Mouse (Mus musculus) liver, embryonic 15.5 days (tissue): Measurements from ENCODE around the gene Gm4792. TPM values are rescaled to one million over a fixed set of nuclear protein-coding genes. Genes with fewer than 3 reads are reported as not detected.

ENCODE experiments used
- ATAC-seq: fragments of 200-750 bp; cut with Nextera tagmentation; 2 replicates; pipeline ENCODE4 v1.8.0; 2017; ENCODE audit warnings: moderate number of reproducible peaks, mild to moderate bottlenecking, moderate library complexity; ENCODE audit not compliant: insufficient read depth
- H3K27ac ChIP-seq: fragments of 300-500 bp; sonication (generic); replicated peaks from 2 replicates; pipeline ENCODE4 v1.5.1; 2015; ENCODE audit warnings: mild to moderate bottlenecking, inconsistent platforms
- H3K27me3 ChIP-seq: fragments of 300-500 bp; sonication (generic); 2 replicates; pipeline ENCODE4 v1.6.1; 2015; ENCODE audit warnings: mild to moderate bottlenecking, inconsistent platforms
- H3K36me3 ChIP-seq: fragments of 300-500 bp; sonication (generic); replicated peaks from 2 replicates; pipeline ENCODE4 v1.6.1; 2015; ENCODE audit warnings: moderate library complexity, mild to moderate bottlenecking, inconsistent platforms
- H3K4me1 ChIP-seq: fragments of 300-500 bp; sonication (generic); replicated peaks from 2 replicates; pipeline ENCODE4 v1.6.1; 2015; ENCODE audit warnings: inconsistent platforms
- H3K4me2 ChIP-seq: fragments of 300-500 bp; sonication (generic); 2 replicates; pipeline ENCODE4 v1.6.1; 2015; ENCODE audit warnings: moderate library complexity, mild to moderate bottlenecking, inconsistent platforms
- H3K4me3 ChIP-seq: fragments of 300-500 bp; sonication (generic); replicated peaks from 2 replicates; pipeline ENCODE4 v1.5.1; 2015; ENCODE audit warnings: mild to moderate bottlenecking, inconsistent platforms
- H3K9ac ChIP-seq: fragments of 300-500 bp; sonication (generic); 2 replicates; pipeline ENCODE4 v1.6.1; 2015; ENCODE audit warnings: moderate library complexity, mild to moderate bottlenecking, inconsistent platforms
- H3K9me3 ChIP-seq: fragments of 300-500 bp; sonication (generic); replicated peaks from 2 replicates; pipeline ENCODE4 v1.6.1; 2016; ENCODE audit warnings: inconsistent platforms
- WGBS: fragments of 180-500 bp; shearing (Covaris S2); methylation state at CpG from one replicate; pipeline ENCODE4 v1.1.7; 2015; ENCODE audit warnings: mixed read lengths; ENCODE audit not compliant: insufficient replicate concordance; 5-methylcytosine and 5-hydroxymethylcytosine counted together
- polyA plus RNA-seq: library from polyadenylated mRNA; unstranded; fragments of >200 nt; fragmentation: Nextera tagmentation; extraction: Ambion mirVana; gene quantifications from 2 replicates; pipeline ENCODE4 v1.2.1, GENCODE M21; 2015

The Gm4792 gene
- polyA plus RNA-seq: not detected in 2 replicates

DNA sequence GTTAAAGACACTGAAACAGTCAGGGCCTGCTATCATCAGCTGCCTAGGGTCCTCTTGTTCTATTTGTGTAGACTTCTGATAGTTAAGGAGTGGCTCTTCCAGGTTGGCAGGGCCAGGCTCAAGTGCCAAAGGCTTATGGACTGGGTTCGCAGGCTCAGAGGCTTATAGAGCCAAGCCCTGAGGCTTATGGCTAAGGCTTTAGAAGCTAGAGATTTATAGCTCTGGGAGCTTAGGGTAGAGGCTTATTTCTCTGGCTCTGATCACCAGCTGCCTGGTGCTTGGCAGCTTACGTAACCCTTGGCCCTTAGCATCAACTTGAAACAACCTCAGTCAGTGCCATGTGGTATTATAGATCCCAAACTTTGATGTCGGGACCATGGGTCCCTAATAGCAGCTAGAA is at the start of gene Gm4792:
Gene Gm4792 (minus strand): TSS at position 233 of the 400 bp plus-strand sequence.
- Histone ChIP-seq H3K9ac (no peak within 1 kb of the TSS), H3K4me2 (no peak within 1 kb of the TSS), H3K27ac (no peak within 1 kb of the TSS), H3K4me3 (no peak within 1 kb of the TSS), H3K4me1 (no peaks in the 10 kb centered on the region), H3K9me3 (no peaks in the 10 kb centered on the region), H3K27me3 (peaks cover 5% of the 10 kb centered on the region; the same call in 1 of the 2 replicates), H3K36me3 (no peaks in the 10 kb centered on the region)
- ATAC-seq: no peak
- WGBS: 60% methylated on average over 3 of the region's 3 CpGs

DNA sequence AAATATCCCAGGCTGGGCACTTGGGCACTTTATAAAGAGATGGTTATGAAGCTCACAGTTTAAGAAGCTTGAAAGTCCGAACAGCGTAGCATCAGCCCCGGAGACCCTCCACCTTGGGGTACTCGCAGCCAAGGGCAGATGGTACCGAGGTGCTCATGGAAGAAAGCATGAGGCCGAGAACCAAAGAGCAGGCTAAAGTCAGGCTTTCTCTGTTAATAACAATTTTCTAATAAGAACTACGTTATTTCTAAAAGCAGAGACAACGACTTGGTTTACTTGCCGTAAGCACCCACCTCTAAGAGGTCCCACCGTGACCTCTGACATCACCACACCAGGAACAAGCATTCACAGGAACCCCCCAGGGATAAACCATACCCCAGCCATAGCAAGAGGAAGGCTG is 49.5 kb upstream of the Gm4792 start:
- Histone ChIP-seq H3K9me3 (no peaks in the 10 kb centered on the region), H3K4me1 (peaks cover 8% of the 10 kb centered on the region)
- no peak for ATAC-seq

DNA sequence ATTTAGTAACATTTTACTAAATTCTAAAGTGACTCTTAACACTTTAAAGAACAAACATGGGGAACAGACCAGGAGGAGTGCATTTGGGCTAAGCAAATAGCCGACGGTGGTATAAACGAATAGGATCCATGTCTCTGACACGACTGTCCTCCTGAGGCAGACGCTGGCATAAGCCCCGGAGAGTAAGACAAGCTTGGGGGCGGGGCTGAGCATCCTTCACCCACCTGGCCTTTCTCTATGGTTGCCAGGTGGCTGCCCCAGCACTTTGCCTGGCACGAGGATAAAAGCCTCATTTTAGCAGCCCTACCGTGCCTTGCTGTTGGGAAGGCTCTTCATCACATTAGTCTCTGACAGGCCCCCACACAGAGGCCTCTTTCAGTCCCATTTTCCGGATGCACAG is 48.8 kb upstream of the Gm4792 start:
- no peak overlapping the region for H3K27ac ChIP-seq
- no peak for ATAC-seq
- H3K9me3 ChIP-seq: no peaks in the 10 kb centered on the region
- 72% methylated on average over 10 of the region's 10 CpGs for WGBS
- no peak overlapping the region for H3K4me3 ChIP-seq
- no peaks in the 10 kb centered on the region for H3K36me3 ChIP-seq
- H3K4me2 ChIP-seq: no peak overlapping the region
- no peaks in the 10 kb centered on the region for H3K27me3 ChIP-seq
- peaks cover 8% of the 10 kb centered on the region for H3K4me1 ChIP-seq
- H3K9ac ChIP-seq: no peak overlapping the region

More for the DNA sequence above, 49.5 kb upstream of the Gm4792 start:
- Histone ChIP-seq H3K27me3 (no peaks in the 10 kb centered on the region), H3K27ac (no peak overlapping the region), H3K9ac (no peak overlapping the region), H3K4me3 (no peak overlapping the region), H3K4me2 (no peak overlapping the region), H3K36me3 (no peaks in the 10 kb centered on the region)
- WGBS: 82% methylated on average over 10 of the region's 10 CpGs

DNA sequence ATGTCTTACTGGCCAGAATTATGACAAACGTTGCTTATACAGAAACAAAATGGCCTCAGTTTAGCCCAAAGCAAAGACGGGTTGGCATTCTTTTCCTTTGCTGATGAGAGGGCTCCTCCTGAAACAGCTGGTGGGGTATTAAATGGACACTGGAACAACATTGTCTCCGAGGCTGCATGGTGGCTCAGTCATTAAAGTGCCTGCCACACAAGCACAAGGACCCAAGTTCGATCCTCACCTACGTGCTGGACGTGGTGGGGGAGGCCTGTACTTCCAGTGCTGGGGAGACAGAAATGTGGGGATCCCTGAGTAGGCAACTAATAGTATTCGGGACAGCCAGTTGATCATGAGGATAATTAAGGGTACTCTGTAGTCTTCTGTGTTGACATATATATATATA is 48.1 kb upstream of the Gm4792 start:
- Histone ChIP-seq H3K9me3 (no peaks in the 10 kb centered on the region), H3K4me1 (peaks cover 8% of the 10 kb centered on the region), H3K27ac (no peak overlapping the region), H3K27me3 (no peaks in the 10 kb centered on the region), H3K36me3 (no peaks in the 10 kb centered on the region), H3K9ac (no peak overlapping the region), H3K4me2 (no peak overlapping the region), H3K4me3 (no peak overlapping the region)
- ATAC-seq: no peak
- whole genome bisulfite sequencing: 65% methylated on average over 7 of the region's 7 CpGs

DNA sequence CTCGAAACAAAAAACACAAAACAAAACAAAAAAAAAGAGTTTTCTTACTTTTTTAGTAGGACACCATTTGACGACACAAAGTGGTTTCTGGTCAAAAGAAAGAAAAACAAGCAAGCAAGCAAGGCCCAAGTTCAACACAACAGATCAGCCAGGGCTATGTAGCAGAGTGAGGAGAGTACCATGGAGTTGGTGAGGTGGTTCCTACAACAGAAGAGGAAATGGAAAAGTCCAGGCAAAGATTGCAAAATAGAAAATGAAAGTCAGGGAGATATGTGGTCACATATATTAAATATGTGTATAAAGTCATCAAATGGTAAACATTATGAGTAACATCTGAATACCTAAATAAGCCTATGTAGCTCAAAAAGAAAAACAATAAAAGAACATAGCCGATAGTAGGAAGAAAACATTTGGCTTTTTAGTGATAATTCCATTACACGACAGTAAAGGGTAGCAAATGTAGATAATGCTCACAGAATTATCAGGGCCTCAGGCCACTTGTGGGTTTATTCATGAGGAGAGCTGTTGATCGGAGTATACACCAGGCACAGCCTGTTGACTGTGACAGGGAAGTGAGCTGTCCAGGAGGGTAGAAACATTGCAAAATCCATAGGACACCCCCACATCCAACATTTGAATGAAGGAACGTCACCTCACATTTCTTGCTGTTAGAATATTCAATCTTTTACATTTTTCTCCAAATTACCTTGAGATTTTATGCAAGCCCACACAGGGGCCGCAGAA is 47.2 kb upstream of the Gm4792 start:
- no peak for ATAC-seq
- no peak overlapping the region for H3K4me2 ChIP-seq
- no peak overlapping the region for H3K9ac ChIP-seq
- peaks cover 8% of the 10 kb centered on the region for H3K4me1 ChIP-seq
- H3K27me3 ChIP-seq: no peaks in the 10 kb centered on the region
- 44% methylated on average over 7 of the region's 7 CpGs for WGBS
- no peak overlapping the region for H3K27ac ChIP-seq
- no peaks in the 10 kb centered on the region for H3K36me3 ChIP-seq
- H3K4me3 ChIP-seq: no peak overlapping the region
- H3K9me3 ChIP-seq: no peaks in the 10 kb centered on the region

DNA sequence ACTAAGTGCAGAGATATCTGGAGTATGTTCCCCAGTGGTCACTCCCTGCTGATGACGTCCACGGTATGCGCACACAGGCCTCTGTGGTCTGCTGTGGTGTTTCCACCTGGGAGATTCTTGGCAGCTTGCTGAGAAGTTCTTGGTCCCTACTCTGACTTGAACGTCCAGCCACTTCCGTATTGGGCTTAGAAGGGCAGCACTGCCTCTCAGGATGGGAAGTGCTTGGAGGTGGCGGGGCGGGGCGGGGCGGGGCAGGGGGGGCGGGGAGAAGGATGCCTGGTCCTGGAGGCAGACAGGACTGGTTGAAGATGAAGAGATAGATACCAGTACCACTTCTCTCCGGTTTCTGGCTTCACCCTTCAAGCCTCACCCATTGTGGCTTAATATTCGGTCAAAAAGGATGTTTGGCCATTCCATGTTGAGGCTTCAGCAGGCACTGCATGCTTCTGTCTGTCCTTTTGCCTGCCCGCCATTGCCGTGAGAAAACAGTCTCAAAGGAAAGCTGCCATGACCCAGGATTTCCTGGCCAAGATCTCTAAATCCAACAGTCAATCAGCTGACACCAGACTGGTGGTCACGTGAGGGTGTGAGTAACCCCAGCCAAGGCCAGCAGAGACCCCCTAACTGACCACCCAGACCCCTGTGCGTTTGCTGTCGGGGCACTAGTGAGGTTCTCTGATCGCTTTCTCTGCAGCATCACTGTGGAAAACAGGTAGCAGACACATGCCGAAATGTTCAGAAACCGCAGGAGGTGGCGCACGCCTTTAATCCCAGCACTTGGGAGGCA is 46.3 kb upstream of the Gm4792 start:
- Histone ChIP-seq H3K4me3 (no peak overlapping the region), H3K9me3 (no peaks in the 10 kb centered on the region), H3K36me3 (no peaks in the 10 kb centered on the region), H3K4me2 (peak overlapping the region; percentile 41), H3K27ac (no peak overlapping the region), H3K27me3 (no peaks in the 10 kb centered on the region), H3K9ac (no peak overlapping the region), H3K4me1 (peaks cover 8% of the 10 kb centered on the region)
- WGBS: 32% methylated on average over 22 of the region's 22 CpGs
- ATAC-seq: 0 out of 2 replicates have a peak, but pooled peaks have one; percentile 44

DNA sequence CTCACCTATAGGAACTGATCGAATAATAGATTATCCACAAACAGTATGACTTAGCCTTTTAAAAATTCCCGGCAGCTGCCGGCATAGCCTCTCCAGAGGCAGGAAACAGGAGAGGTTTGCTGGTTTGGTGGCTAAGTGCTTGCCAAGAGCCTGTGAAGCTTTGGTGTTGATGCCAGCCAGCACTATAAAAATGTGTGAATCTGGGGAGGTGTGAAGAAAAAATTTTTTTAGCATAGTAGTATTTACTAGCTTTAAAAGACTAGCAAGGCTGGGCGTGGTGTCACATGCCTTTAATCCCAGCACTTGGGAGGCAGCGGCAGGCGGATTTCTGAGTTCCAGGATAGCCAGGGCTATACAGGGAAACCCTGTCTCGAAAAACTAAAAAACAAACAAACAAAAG is 45.1 kb upstream of the Gm4792 start:
- 73% methylated on average over 7 of the region's 7 CpGs for WGBS
- H3K4me3 ChIP-seq: no peak overlapping the region
- no peaks in the 10 kb centered on the region for H3K27me3 ChIP-seq
- H3K36me3 ChIP-seq: no peaks in the 10 kb centered on the region
- no peak overlapping the region for H3K27ac ChIP-seq
- no peak for ATAC-seq
- no peak overlapping the region for H3K4me2 ChIP-seq
- H3K9ac ChIP-seq: no peak overlapping the region
- H3K9me3 ChIP-seq: no peaks in the 10 kb centered on the region
- H3K4me1 ChIP-seq: peaks cover 8% of the 10 kb centered on the region

DNA sequence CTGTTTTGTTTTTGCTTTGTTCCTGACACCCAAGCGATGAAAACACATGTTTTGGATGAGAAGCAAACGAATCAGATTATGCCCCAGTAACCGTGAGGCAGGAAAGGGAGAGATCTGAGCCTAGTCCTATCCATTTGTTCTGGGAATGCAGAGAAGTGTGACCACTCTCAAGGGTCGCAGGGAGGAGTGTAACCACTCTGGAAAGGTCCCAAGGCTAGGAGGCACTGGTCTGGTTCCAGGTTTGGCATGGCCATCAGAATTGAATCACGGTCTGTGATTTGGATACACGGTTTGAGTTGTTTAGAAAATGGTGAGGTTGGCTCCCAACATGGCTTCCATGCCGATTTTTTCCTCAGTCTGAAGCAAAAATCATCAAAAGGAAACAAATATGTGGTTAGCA is 43.8 kb upstream of the Gm4792 start:
- peaks cover 8% of the 10 kb centered on the region for H3K4me1 ChIP-seq
- H3K27ac ChIP-seq: no peak overlapping the region
- H3K9me3 ChIP-seq: no peaks in the 10 kb centered on the region
- WGBS: 56% methylated on average over 7 of the region's 7 CpGs
- no peak overlapping the region for H3K4me2 ChIP-seq
- no peak overlapping the region for H3K9ac ChIP-seq
- no peak overlapping the region for H3K4me3 ChIP-seq
- no peaks in the 10 kb centered on the region for H3K36me3 ChIP-seq
- H3K27me3 ChIP-seq: no peaks in the 10 kb centered on the region
- no peak for ATAC-seq

DNA sequence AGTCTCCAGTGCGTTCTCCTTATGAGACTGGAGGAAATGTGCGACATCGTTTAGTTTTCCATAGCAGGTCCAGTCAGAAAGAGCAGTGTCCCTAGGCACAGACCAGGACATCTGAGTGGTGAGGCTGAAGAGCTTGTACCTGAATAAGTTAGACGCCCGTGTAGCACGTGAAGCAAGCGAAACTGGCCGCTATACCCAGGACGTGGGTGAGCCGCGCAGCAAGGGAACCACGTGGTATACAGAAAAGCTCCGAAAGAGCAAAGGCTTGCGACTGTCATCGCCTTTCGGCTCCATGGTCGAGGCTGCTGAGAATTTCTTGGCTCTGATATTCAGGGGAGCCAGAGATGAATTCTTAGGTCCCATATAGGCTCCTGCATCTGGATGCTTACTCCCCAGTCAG is 43.0 kb upstream of the Gm4792 start:
- H3K4me3 ChIP-seq: no peak overlapping the region
- no peak overlapping the region for H3K9ac ChIP-seq
- H3K36me3 ChIP-seq: no peaks in the 10 kb centered on the region
- H3K9me3 ChIP-seq: no peaks in the 10 kb centered on the region
- 51% methylated on average over 17 of the region's 17 CpGs for WGBS
- no peak for ATAC-seq
- no peak overlapping the region for H3K27ac ChIP-seq
- H3K4me2 ChIP-seq: no peak overlapping the region
- no peaks in the 10 kb centered on the region for H3K27me3 ChIP-seq
- peaks cover 8% of the 10 kb centered on the region for H3K4me1 ChIP-seq

DNA sequence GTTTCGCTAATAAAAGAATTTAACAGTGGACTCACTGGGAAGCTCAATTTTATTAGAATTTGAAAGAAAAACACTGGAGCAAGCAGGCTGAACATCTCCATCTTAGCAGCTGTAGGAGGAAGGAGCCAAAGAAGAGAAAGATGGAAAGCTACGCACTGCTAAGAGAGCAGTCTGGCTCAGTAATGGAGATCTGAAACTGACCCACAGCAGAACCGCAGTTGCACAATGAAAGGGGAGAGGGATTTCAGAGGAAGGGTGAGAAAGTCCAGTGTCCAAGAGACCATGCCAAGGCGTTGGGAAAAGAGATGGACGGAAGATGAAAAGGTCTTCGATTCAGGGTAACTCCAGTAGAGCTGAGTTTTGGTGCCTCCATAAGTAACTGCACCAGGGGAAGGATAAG is 37.6 kb upstream of the Gm4792 start:
- Histone ChIP-seq H3K4me2 (no peak overlapping the region), H3K4me3 (no peak overlapping the region), H3K36me3 (no peaks in the 10 kb centered on the region), H3K9ac (no peak overlapping the region), H3K27me3 (no peaks in the 10 kb centered on the region), H3K27ac (no peak overlapping the region), H3K9me3 (no peaks in the 10 kb centered on the region), H3K4me1 (no peaks in the 10 kb centered on the region)
- ATAC-seq: no peak
- 74% methylated on average over 6 of the region's 6 CpGs for WGBS

DNA sequence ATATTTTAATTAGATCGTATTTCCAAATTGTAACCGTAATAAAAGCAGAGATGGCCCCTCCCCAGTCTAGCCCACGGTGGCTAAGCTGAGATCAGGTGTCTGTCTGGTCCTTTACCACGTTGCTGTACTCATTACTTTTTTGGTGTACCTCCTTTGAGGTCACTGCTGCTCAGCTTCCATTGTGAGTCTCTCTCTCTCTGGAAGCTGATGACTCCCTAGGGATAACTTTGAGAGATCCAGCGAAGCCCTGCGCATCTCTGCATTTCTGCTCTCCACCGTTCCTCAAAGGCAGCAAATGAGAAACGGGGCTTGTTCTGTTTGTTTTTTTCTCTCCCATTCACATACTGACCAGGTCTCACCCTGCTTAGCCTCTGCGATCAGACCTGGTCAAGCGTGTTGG is 36.5 kb upstream of the Gm4792 start:
- no peaks in the 10 kb centered on the region for H3K4me1 ChIP-seq
- H3K4me2 ChIP-seq: no peak overlapping the region
- H3K9ac ChIP-seq: no peak overlapping the region
- no peak overlapping the region for H3K27ac ChIP-seq
- no peaks in the 10 kb centered on the region for H3K36me3 ChIP-seq
- H3K27me3 ChIP-seq: no peaks in the 10 kb centered on the region
- no peaks in the 10 kb centered on the region for H3K9me3 ChIP-seq
- 72% methylated on average over 10 of the region's 10 CpGs for WGBS
- no peak overlapping the region for H3K4me3 ChIP-seq
- no peak for ATAC-seq
